Mouse (Mus musculus) stomach, postnatal 0 days (tissue): ENCODE data around the gene Ndrg4.

Experiments
- CTCF ChIP-seq: IDR thresholded peaks from 2 replicates; pipeline ENCODE4 v1.5.1; 2016; ENCODE audit warnings: antibody characterized with exemption, low read depth, mild to moderate bottlenecking, moderate library complexity
- EP300 ChIP-seq: optimal IDR thresholded peaks from 2 replicates; pipeline ENCODE3; 2016; ENCODE audit warnings: antibody characterized with exemption

- TF ChIP-seq EP300, result no peak
- no peak for TF ChIP-seq CTCF
Measured at GRCm38 (mm10) chr8:95656316-95657002, 20.3 kb upstream of the Ndrg4 start.
